Mouse (Mus musculus): ENCODE data around the gene Abcd2.

DNA sequence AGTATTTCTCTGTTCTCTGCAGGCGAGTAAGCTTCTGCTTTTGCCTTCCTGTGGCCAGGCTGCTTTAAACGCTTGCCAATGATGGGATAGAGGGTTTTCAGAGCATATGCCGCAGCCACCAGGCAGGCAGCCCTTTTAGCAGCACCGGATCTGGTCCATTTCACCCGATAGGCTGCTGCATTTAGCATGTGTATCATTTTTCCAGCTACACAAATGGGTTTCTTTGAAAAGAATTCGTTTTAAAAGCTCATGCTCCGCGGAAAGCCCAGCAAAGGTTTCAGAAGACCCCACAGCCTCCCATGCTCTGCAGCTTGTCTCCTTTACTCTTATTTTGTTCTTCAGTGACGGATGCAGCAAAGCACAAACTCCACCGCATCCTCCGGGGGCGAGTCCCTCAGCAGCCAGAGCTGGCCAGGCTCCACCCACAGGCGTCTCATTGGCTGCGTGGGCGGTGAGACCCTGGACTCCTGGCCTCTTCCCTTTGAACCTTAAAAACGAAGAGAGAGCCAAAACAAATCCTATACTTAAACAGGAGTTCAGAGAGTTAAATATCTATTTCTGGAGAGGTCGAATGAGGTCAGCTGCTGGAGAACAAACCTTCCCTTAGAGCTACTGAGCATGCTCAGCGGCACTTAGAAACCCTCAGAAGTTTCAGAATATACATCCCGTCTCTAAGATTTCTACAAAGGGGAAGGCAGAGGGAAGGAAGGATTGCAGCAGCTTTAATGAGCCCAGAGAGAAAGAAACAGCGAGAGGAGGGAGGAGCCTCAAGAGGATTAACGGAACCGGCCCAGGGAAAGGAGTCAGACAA lies at the start of gene Abcd2:
- TF ChIP-seq CTCF (IDR thresholded peaks at IDR 0.05; ENCODE audit: control insufficient read depth, insufficient read depth, insufficient read length), result no peak
- no peak for TF ChIP-seq USF1 (IDR thresholded peaks at IDR 0.05; ENCODE audit: low read depth)
- TF ChIP-seq MAX (IDR thresholded peaks at IDR 0.05), result no peak
- no peak for TF ChIP-seq MYOG (IDR thresholded peaks at IDR 0.05; ENCODE audit: control insufficient read depth, extremely low read depth, insufficient read length)
- TF ChIP-seq MYOD1 (IDR thresholded peaks at IDR 0.05; ENCODE audit: control insufficient read depth, insufficient read length, low read depth), result no peak

All from C2C12 (cell line).